Mouse (Mus musculus): ENCODE measurements around the gene Usf3. TPM values are rescaled to one million over a fixed set of nuclear protein-coding genes. Genes with fewer than 3 reads are reported as not detected.
A peak's percentile ranks its signal among the peaks of the same experiment; 100 is the strongest.

Usf3 gene
- polyA plus RNA-seq, 1 experiment from 2014 or later, result 2.1 TPM

- no peak overlapping the region for H3K4me2 ChIP-seq (ENCODE audit: low read length)
- WGBS, result 55% methylated on average over 3 of the region's 3 CpGs
Observed at GRCm38 (mm10) chr16:44165182-44165581, 7.9 kb upstream of the Usf3 start.

GRCm38 (mm10) chr16:44168990-44169389 is 4.1 kb upstream of the Usf3 start:
- Histone ChIP-seq H3K9ac (ENCODE audit: low read depth, low read length) (no peak overlapping the region), H3K4me3 (ENCODE audit: low read length) (no peak overlapping the region), H3K4me2 (ENCODE audit: low read length) (no peak overlapping the region), H3K27ac (ENCODE audit: low read depth, low read length) (no peak overlapping the region), H3K27me3 (replicated peaks; ENCODE audit: control insufficient read depth, insufficient read depth, low read length) (no peaks in the 10 kb centered on the region), H3K4me1 (ENCODE audit: control insufficient read depth, insufficient read depth, low read depth, low read length) (peaks cover 5% of the 10 kb centered on the region), H3K9me3 (ENCODE audit: control insufficient read depth, low read length) (no peaks in the 10 kb centered on the region), H3K36me3 (ENCODE audit: control insufficient read depth, insufficient read depth, low read length) (no peaks in the 10 kb centered on the region)
- ATAC-seq, result no peak
- WGBS, result 90% methylated on average over 4 of the region's 4 CpGs

More at GRCm38 (mm10) chr16:44165182-44165581, 7.9 kb upstream of the Usf3 start:
- ATAC-seq, result no peak
- Histone ChIP-seq H3K27me3 (replicated peaks; ENCODE audit: control insufficient read depth, insufficient read depth, low read length) (no peaks in the 10 kb centered on the region), H3K27ac (ENCODE audit: low read depth, low read length) (no peak overlapping the region), H3K36me3 (ENCODE audit: control insufficient read depth, insufficient read depth, low read length) (no peaks in the 10 kb centered on the region), H3K9me3 (ENCODE audit: control insufficient read depth, low read length) (no peaks in the 10 kb centered on the region), H3K4me3 (ENCODE audit: low read length) (no peak overlapping the region), H3K4me1 (ENCODE audit: control insufficient read depth, insufficient read depth, low read depth, low read length) (no peaks in the 10 kb centered on the region), H3K9ac (ENCODE audit: low read depth, low read length) (no peak overlapping the region)

GRCm38 (mm10) chr16:44172297-44173154 is 520 bp upstream of the Usf3 start:
- under 1% methylated on average over 26 of the region's 26 CpGs for WGBS
- H3K27ac ChIP-seq (ENCODE audit: low read depth, low read length), result peak overlapping the region; percentile 63
- H3K4me1 ChIP-seq (ENCODE audit: control insufficient read depth, insufficient read depth, low read depth, low read length), result peaks cover 15% of the 10 kb centered on the region
- no peaks in the 10 kb centered on the region for H3K36me3 ChIP-seq (ENCODE audit: control insufficient read depth, insufficient read depth, low read length)
- ATAC-seq, result peak; percentile 100
- peak overlapping the region; percentile 98 for H3K9ac ChIP-seq (ENCODE audit: low read depth, low read length)
- peak overlapping the region; percentile 62 for H3K4me2 ChIP-seq (ENCODE audit: low read length)
- no peaks in the 10 kb centered on the region for H3K9me3 ChIP-seq (ENCODE audit: control insufficient read depth, low read length)
- no peaks in the 10 kb centered on the region for H3K27me3 ChIP-seq (replicated peaks; ENCODE audit: control insufficient read depth, insufficient read depth, low read length)
- peak overlapping the region; percentile 96 for H3K4me3 ChIP-seq (ENCODE audit: low read length)

GRCm38 (mm10) chr16:44173966-44174530 is 1.0 kb downstream of the Usf3 start:
- no peak overlapping the region for H3K27ac ChIP-seq (ENCODE audit: low read depth, low read length)
- 20% methylated on average over 7 of the region's 7 CpGs for WGBS
- H3K27me3 ChIP-seq (replicated peaks; ENCODE audit: control insufficient read depth, insufficient read depth, low read length), result no peaks in the 10 kb centered on the region
- H3K4me2 ChIP-seq (ENCODE audit: low read length), result peak overlapping the region; percentile 75
- peaks cover 15% of the 10 kb centered on the region for H3K4me1 ChIP-seq (ENCODE audit: control insufficient read depth, insufficient read depth, low read depth, low read length)
- peak overlapping the region; percentile 96 for H3K4me3 ChIP-seq (ENCODE audit: low read length)
- H3K9me3 ChIP-seq (ENCODE audit: control insufficient read depth, low read length), result no peaks in the 10 kb centered on the region
- H3K36me3 ChIP-seq (ENCODE audit: control insufficient read depth, insufficient read depth, low read length), result no peaks in the 10 kb centered on the region
- no peak for ATAC-seq
- peak overlapping the region; percentile 98 for H3K9ac ChIP-seq (ENCODE audit: low read depth, low read length)

DNA sequence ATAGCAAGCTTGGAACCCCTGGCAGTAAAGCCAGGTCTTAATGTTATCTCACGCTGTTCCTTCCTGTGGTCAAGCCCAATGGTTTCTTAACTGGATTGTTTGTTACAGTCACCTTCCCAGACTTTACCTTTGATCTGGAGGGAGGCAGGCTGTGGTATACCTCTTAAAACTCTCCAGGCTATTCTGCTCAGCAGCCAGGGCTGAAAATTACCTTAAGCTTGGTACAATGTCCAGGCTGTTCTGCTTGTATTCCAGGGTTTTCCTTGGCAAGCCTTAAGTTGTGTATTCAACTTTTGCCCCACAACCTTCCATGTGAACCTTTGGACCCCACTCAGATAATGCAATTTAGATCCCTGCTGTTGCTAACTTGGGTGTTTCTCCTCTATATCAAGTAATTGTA is 2.0 kb downstream of the Usf3 start:
- Histone ChIP-seq H3K4me1 (ENCODE audit: control insufficient read depth, insufficient read depth, low read depth, low read length) (peaks cover 15% of the 10 kb centered on the region), H3K4me2 (ENCODE audit: low read length) (no peak overlapping the region; the same call in 1 of the 2 replicates), H3K36me3 (ENCODE audit: control insufficient read depth, insufficient read depth, low read length) (no peaks in the 10 kb centered on the region), H3K4me3 (ENCODE audit: low read length) (no peak overlapping the region), H3K9ac (ENCODE audit: low read depth, low read length) (no peak overlapping the region), H3K27me3 (replicated peaks; ENCODE audit: control insufficient read depth, insufficient read depth, low read length) (no peaks in the 10 kb centered on the region), H3K27ac (ENCODE audit: low read depth, low read length) (no peak overlapping the region), H3K9me3 (ENCODE audit: control insufficient read depth, low read length) (no peaks in the 10 kb centered on the region)
- WGBS, result 88% methylated on average over 1 of the region's 1 CpGs
- ATAC-seq, result no peak

GRCm38 (mm10) chr16:44176511-44176910 is 3.5 kb downstream of the Usf3 start:
- Histone ChIP-seq H3K9me3 (ENCODE audit: control insufficient read depth, low read length) (no peaks in the 10 kb centered on the region), H3K9ac (ENCODE audit: low read depth, low read length) (no peak overlapping the region), H3K36me3 (ENCODE audit: control insufficient read depth, insufficient read depth, low read length) (no peaks in the 10 kb centered on the region), H3K27me3 (replicated peaks; ENCODE audit: control insufficient read depth, insufficient read depth, low read length) (no peaks in the 10 kb centered on the region), H3K4me3 (ENCODE audit: low read length) (no peak overlapping the region), H3K27ac (ENCODE audit: low read depth, low read length) (no peak overlapping the region), H3K4me2 (ENCODE audit: low read length) (no peak overlapping the region), H3K4me1 (ENCODE audit: control insufficient read depth, insufficient read depth, low read depth, low read length) (peaks cover 15% of the 10 kb centered on the region)
- ATAC-seq, result no peak
- WGBS, result 99% methylated on average over 2 of the region's 2 CpGs

- no peak overlapping the region for H3K4me3 ChIP-seq (ENCODE audit: low read length)
- no peak overlapping the region for H3K9ac ChIP-seq (ENCODE audit: low read depth, low read length)
- no peak overlapping the region for H3K4me2 ChIP-seq (ENCODE audit: low read length)
- peaks cover 13% of the 10 kb centered on the region for H3K4me1 ChIP-seq (ENCODE audit: control insufficient read depth, insufficient read depth, low read depth, low read length)
- WGBS, result 72% methylated on average over 1 of the region's 1 CpGs
- no peaks in the 10 kb centered on the region for H3K27me3 ChIP-seq (replicated peaks; ENCODE audit: control insufficient read depth, insufficient read depth, low read length)
- H3K27ac ChIP-seq (ENCODE audit: low read depth, low read length), result no peak overlapping the region
- H3K9me3 ChIP-seq (ENCODE audit: control insufficient read depth, low read length), result no peaks in the 10 kb centered on the region
- ATAC-seq, result no peak
- H3K36me3 ChIP-seq (ENCODE audit: control insufficient read depth, insufficient read depth, low read length), result no peaks in the 10 kb centered on the region
Observed at GRCm38 (mm10) chr16:44178555-44178954, 5.5 kb downstream of the Usf3 start.

- 97% methylated on average over 1 of the region's 1 CpGs for WGBS
- no peaks in the 10 kb centered on the region for H3K9me3 ChIP-seq (ENCODE audit: control insufficient read depth, low read length)
- H3K9ac ChIP-seq (ENCODE audit: low read depth, low read length), result no peak overlapping the region
- H3K4me1 ChIP-seq (ENCODE audit: control insufficient read depth, insufficient read depth, low read depth, low read length), result no peaks in the 10 kb centered on the region
- H3K27me3 ChIP-seq (replicated peaks; ENCODE audit: control insufficient read depth, insufficient read depth, low read length), result no peaks in the 10 kb centered on the region
- H3K36me3 ChIP-seq (ENCODE audit: control insufficient read depth, insufficient read depth, low read length), result no peaks in the 10 kb centered on the region
- H3K4me2 ChIP-seq (ENCODE audit: low read length), result no peak overlapping the region
- H3K27ac ChIP-seq (ENCODE audit: low read depth, low read length), result no peak overlapping the region
- H3K4me3 ChIP-seq (ENCODE audit: low read length), result no peak overlapping the region
- no peak for ATAC-seq
Observed at GRCm38 (mm10) chr16:44182597-44182996, 9.6 kb downstream of the Usf3 start.

DNA sequence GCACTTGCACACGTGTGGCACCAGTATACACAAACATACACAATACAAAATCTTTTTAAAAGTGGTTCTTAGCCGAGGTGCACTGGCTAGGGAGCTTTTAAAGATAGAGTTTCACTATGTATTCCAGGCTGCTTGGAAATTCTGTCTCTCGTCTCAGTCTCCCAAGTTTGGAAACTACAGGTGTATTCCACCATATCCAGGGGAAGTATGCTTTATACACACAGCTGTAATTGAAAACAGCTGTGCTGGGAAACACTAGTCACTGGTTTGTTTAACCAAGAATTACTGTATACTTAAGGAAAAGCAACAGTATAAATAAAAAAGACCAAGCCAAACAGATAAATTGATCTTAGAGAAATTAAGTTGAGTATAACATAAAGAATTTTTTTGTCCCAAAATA is 11.7 kb downstream of the Usf3 start:
- no peak for ATAC-seq
- H3K27me3 ChIP-seq (replicated peaks; ENCODE audit: control insufficient read depth, insufficient read depth, low read length), result no peaks in the 10 kb centered on the region
- 86% methylated on average over 3 of the region's 3 CpGs for WGBS
- no peak overlapping the region for H3K27ac ChIP-seq (ENCODE audit: low read depth, low read length)
- no peaks in the 10 kb centered on the region for H3K9me3 ChIP-seq (ENCODE audit: control insufficient read depth, low read length)
- H3K36me3 ChIP-seq (ENCODE audit: control insufficient read depth, insufficient read depth, low read length), result no peaks in the 10 kb centered on the region
- H3K4me1 ChIP-seq (ENCODE audit: control insufficient read depth, insufficient read depth, low read depth, low read length), result no peaks in the 10 kb centered on the region
- no peak overlapping the region for H3K4me3 ChIP-seq (ENCODE audit: low read length)
- no peak overlapping the region for H3K9ac ChIP-seq (ENCODE audit: low read depth, low read length)
- H3K4me2 ChIP-seq (ENCODE audit: low read length), result no peak overlapping the region
